Mouse (Mus musculus): ENCODE data around the gene Zfp961. TPM values are rescaled to one million over a fixed set of nuclear protein-coding genes. Genes with fewer than 3 reads are reported as not detected.
"Not testable (repeated sequence)": the region's sequence is repeated elsewhere in the genome, so short reads cannot be mapped to it uniquely, and the experiment has no call there.

Zfp961 gene
- polyA plus RNA-seq, 1 experiment from 2014 or later = 20.0 TPM

DNA sequence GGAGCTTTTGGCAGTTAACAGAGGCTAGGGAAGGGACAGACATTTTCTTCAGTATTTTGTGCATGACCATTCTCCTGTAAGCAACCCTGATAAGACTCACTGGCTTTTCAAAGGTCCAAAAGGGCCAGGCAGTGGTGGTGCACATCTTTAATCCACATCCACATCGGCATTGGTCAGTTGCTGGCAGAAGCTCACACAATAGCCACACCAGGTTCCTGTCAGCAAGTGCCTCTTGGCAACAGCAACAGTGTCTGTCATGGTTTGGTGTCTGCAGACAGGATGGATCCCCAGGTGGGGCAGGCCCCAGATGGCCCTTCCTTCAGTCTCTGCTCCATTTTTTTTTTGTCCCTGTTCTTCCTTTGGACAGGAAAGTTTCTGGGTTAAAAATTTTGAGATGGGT is 68.2 kb downstream of the Zfp961 start:
- not testable (repeated sequence) for H3K27me3 ChIP-seq (ENCODE audit: control insufficient read depth, insufficient read depth, low read length); H3K4me1 ChIP-seq (ENCODE audit: control insufficient read depth, insufficient read depth, low read length); ATAC-seq (ENCODE audit: insufficient read depth, low FRiP score); H3K27ac ChIP-seq (ENCODE audit: low read length); H3K4me3 ChIP-seq (replicated peaks; ENCODE audit: low read length); H3K36me3 ChIP-seq (ENCODE audit: control insufficient read depth, insufficient read depth, low read length); H3K4me2 ChIP-seq (ENCODE audit: low read depth, low read length); H3K9me3 ChIP-seq (replicated peaks; ENCODE audit: control insufficient read depth, low read length); H3K9ac ChIP-seq (ENCODE audit: low read length)
- WGBS = 91% methylated on average over 1 of the region's 1 CpGs

DNA sequence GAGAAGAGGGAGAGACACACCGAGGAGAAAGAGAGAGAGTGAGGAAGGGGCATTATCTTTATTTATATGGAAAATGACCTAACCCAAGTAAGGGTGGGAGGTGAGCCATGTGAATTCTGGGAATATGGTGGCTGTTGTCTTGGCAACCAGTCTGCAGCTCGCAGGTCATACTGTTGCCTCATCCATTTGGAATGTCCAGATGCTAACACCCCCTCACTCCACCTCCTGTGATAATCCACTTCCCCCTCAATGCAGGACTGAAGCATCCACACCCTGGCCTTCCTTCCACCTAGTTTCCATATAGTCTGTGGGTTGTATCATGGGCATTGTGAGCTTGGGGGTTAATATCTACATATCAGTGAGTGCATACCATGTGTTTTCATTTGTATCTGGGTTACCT is 69.0 kb downstream of the Zfp961 start:
- H3K4me3 ChIP-seq (replicated peaks; ENCODE audit: low read length) = no peak overlapping the region
- no peak overlapping the region for H3K9ac ChIP-seq (ENCODE audit: low read length)
- no peaks in the 10 kb centered on the region for H3K27me3 ChIP-seq (ENCODE audit: control insufficient read depth, insufficient read depth, low read length)
- H3K4me2 ChIP-seq (ENCODE audit: low read depth, low read length) = no peak overlapping the region
- H3K4me1 ChIP-seq (ENCODE audit: control insufficient read depth, insufficient read depth, low read length) = no peaks in the 10 kb centered on the region
- WGBS = 50% methylated on average over 2 of the region's 2 CpGs
- ATAC-seq (ENCODE audit: insufficient read depth, low FRiP score) = no peak
- no peak overlapping the region for H3K27ac ChIP-seq (ENCODE audit: low read length)
- H3K9me3 ChIP-seq (replicated peaks; ENCODE audit: control insufficient read depth, low read length) = no peaks in the 10 kb centered on the region
- no peaks in the 10 kb centered on the region for H3K36me3 ChIP-seq (ENCODE audit: control insufficient read depth, insufficient read depth, low read length)

- H3K36me3 ChIP-seq (ENCODE audit: control insufficient read depth, insufficient read depth, low read length); H3K9ac ChIP-seq (ENCODE audit: low read length); H3K4me2 ChIP-seq (ENCODE audit: low read depth, low read length); H3K4me3 ChIP-seq (replicated peaks; ENCODE audit: low read length); H3K4me1 ChIP-seq (ENCODE audit: control insufficient read depth, insufficient read depth, low read length); H3K27me3 ChIP-seq (ENCODE audit: control insufficient read depth, insufficient read depth, low read length); ATAC-seq (ENCODE audit: insufficient read depth, low FRiP score); H3K27ac ChIP-seq (ENCODE audit: low read length); H3K9me3 ChIP-seq (replicated peaks; ENCODE audit: control insufficient read depth, low read length): not testable (repeated sequence)
- WGBS = 13% methylated on average over 4 of the region's 9 CpGs
These were observed 74.0 kb downstream of the Zfp961 start for GRCm38 (mm10) chr8:72024886-72025285.

DNA sequence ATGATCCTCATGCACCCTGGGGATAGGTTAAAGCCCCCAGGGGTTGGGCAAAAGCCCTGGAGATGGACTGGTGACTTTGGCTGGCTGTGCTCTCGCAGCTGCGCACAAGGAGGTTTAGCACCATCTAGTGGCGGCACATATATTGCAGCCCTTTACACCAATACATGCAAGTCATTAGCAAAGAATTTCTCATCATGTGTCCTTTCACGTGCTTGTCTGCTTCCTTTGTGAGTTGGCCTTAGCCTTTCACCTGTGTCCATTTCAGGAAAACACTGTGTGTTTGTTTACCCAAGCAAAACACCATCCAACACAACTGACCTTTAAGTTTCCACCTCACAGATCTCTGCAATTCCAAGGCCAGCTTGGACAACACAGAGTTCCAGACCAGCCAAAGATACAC is 82.1 kb downstream of the Zfp961 start:
- not testable (repeated sequence) for H3K4me1 ChIP-seq (ENCODE audit: control insufficient read depth, insufficient read depth, low read length); ATAC-seq (ENCODE audit: insufficient read depth, low FRiP score); H3K36me3 ChIP-seq (ENCODE audit: control insufficient read depth, insufficient read depth, low read length); H3K4me3 ChIP-seq (replicated peaks; ENCODE audit: low read length); H3K9ac ChIP-seq (ENCODE audit: low read length); H3K4me2 ChIP-seq (ENCODE audit: low read depth, low read length); H3K27me3 ChIP-seq (ENCODE audit: control insufficient read depth, insufficient read depth, low read length); H3K9me3 ChIP-seq (replicated peaks; ENCODE audit: control insufficient read depth, low read length); H3K27ac ChIP-seq (ENCODE audit: low read length)
- 29% methylated on average over 4 of the region's 4 CpGs for WGBS

GRCm38 (mm10) chr8:72040918-72041317 is 90.1 kb downstream of the Zfp961 start, which contains the start of gene Olfr372:
Gene Olfr372 (plus strand): TSS chr8:72041218.
- not testable (repeated sequence) for H3K4me1 ChIP-seq (ENCODE audit: control insufficient read depth, insufficient read depth, low read length); H3K27ac ChIP-seq (ENCODE audit: low read length); H3K9me3 ChIP-seq (replicated peaks; ENCODE audit: control insufficient read depth, low read length); H3K4me2 ChIP-seq (ENCODE audit: low read depth, low read length); H3K36me3 ChIP-seq (ENCODE audit: control insufficient read depth, insufficient read depth, low read length); H3K27me3 ChIP-seq (ENCODE audit: control insufficient read depth, insufficient read depth, low read length); ATAC-seq (ENCODE audit: insufficient read depth, low FRiP score); H3K9ac ChIP-seq (ENCODE audit: low read length); H3K4me3 ChIP-seq (replicated peaks; ENCODE audit: low read length)
- WGBS = 69% methylated on average over 4 of the region's 4 CpGs

DNA sequence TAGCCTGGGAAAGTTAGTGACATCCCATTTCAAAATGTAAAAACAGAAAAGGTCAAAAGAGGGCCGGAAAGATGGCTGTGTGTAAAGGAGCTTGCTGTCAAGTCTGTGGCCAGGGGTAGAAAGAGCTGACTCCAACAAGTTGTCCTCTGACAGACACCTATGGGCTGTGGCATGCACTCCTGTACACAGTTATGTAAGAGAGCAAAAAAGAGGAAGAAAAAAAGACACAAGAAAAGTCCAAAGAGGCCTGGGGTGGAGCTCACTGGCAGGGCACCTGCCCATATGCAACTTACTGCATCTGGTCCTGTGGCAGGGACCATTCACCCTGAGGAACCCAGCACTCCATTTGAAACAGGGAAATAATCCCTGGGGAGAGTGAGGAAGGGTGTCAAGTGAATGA is 91.7 kb downstream of the Zfp961 start:
- Histone ChIP-seq H3K4me3 (replicated peaks; ENCODE audit: low read length) (no peak overlapping the region), H3K4me1 (ENCODE audit: control insufficient read depth, insufficient read depth, low read length) (no peaks in the 10 kb centered on the region), H3K36me3 (ENCODE audit: control insufficient read depth, insufficient read depth, low read length) (no peaks in the 10 kb centered on the region), H3K9me3 (replicated peaks; ENCODE audit: control insufficient read depth, low read length) (no peaks in the 10 kb centered on the region), H3K9ac (ENCODE audit: low read length) (no peak overlapping the region), H3K4me2 (ENCODE audit: low read depth, low read length) (no peak overlapping the region), H3K27ac (ENCODE audit: low read length) (no peak overlapping the region), H3K27me3 (ENCODE audit: control insufficient read depth, insufficient read depth, low read length) (no peaks in the 10 kb centered on the region)
- WGBS = 81% methylated on average over 1 of the region's 1 CpGs
- ATAC-seq (ENCODE audit: insufficient read depth, low FRiP score) = no peak

Other genes with a start within 250 kb of the Zfp961 start
- 12.2 and 15.0 TPM in 2 replicates for gene B3gnt3, start 249.2 kb upstream of the Zfp961 start, polyA plus RNA-seq (2015; fragmentation: Nextera tagmentation; extraction: Ambion mirVana)
- gene Fcho1, start 225.3 kb upstream of the Zfp961 start, polyA plus RNA-seq (2015; fragmentation: Nextera tagmentation; extraction: Ambion mirVana) = 6.1 and 7.0 TPM in 2 replicates
- gene Zfp709, start 69.0 kb upstream of the Zfp961 start, polyA plus RNA-seq (2015; fragmentation: Nextera tagmentation; extraction: Ambion mirVana) = 5.1 and 6.6 TPM in 2 replicates
- 3.6 and 4.5 TPM in 2 replicates for gene Zfp882, start 42.4 kb upstream of the Zfp961 start, polyA plus RNA-seq (2015; fragmentation: Nextera tagmentation; extraction: Ambion mirVana)
- gene Zfp617, start 42.4 kb upstream of the Zfp961 start, polyA plus RNA-seq (2015; fragmentation: Nextera tagmentation; extraction: Ambion mirVana) = 20.8 and 24.5 TPM in 2 replicates
- gene Cyp4f18, start 58.6 kb downstream of the Zfp961 start, polyA plus RNA-seq (2015; fragmentation: Nextera tagmentation; extraction: Ambion mirVana) = 3.8 TPM in 2 replicates
- not detected in 2 replicates for gene Olfr372, start 90.2 kb downstream of the Zfp961 start, polyA plus RNA-seq (2015; fragmentation: Nextera tagmentation; extraction: Ambion mirVana)
- gene Olfr373, start 132.1 kb downstream of the Zfp961 start, polyA plus RNA-seq (2015; fragmentation: Nextera tagmentation; extraction: Ambion mirVana) = 0.03 TPM in 1 of 2 replicates, not detected in the other
- 0.06 TPM in 1 of 2 replicates, not detected in the other for gene Olfr374, start 156.0 kb downstream of the Zfp961 start, polyA plus RNA-seq (2015; fragmentation: Nextera tagmentation; extraction: Ambion mirVana)
- 617 and 647 TPM in 2 replicates for gene Tpm4, start 183.9 kb downstream of the Zfp961 start, polyA plus RNA-seq (2015; fragmentation: Nextera tagmentation; extraction: Ambion mirVana)
- gene Rab8a, start 210.2 kb downstream of the Zfp961 start, polyA plus RNA-seq (2015; fragmentation: Nextera tagmentation; extraction: Ambion mirVana) = 127 and 155 TPM in 2 replicates
- 1.4 and 2.0 TPM in 2 replicates for gene Hsh2d, start 238.6 kb downstream of the Zfp961 start, polyA plus RNA-seq (2015; fragmentation: Nextera tagmentation; extraction: Ambion mirVana)